Mouse (Mus musculus): ENCODE results near the gene 1700093K21Rik. TPM values are rescaled to one million over a fixed set of nuclear protein-coding genes. Genes with fewer than 3 reads are reported as not detected.

The 1700093K21Rik gene
- not detected for total RNA-seq (2023)

GRCm38 (mm10) chr11:23520473-23521205 lies at the start of gene 1700093K21Rik:
Gene 1700093K21Rik, minus strand, starts transcription at chr11:23521155.

GRCm38 (mm10) chr11:23497718-23498509 lies 23.0 kb downstream of the 1700093K21Rik start, which contains the start of gene Ahsa2:
Gene Ahsa2, minus strand, starts transcription at chr11:23498030.

Other genes with a start within 250 kb of the 1700093K21Rik start
- 100 to 1,000 TPM; 101 to 105 TPM for gene Usp34, start 214.3 kb downstream of the 1700093K21Rik start, total RNA-seq (2023)
- 10 to 100 TPM; 45.6 to 58.7 TPM for gene Ahsa2, start 23.1 kb downstream of the 1700093K21Rik start, total RNA-seq (2023)
- 1 to 10 TPM; 3.9 to 7.3 TPM for gene 0610010F05Rik, start 112.5 kb upstream of the 1700093K21Rik start, total RNA-seq (2023)
- gene Pus10, start 144.5 kb upstream of the 1700093K21Rik start, total RNA-seq (2023) = 10 to 100 TPM; 21.0 to 24.9 TPM
- gene Pex13, start 144.8 kb upstream of the 1700093K21Rik start, total RNA-seq (2023) = 10 to 100 TPM; 20.8 to 21.6 TPM
- 10 to 100 TPM; 39.3 to 42.4 TPM for gene Rel, start 249.8 kb upstream of the 1700093K21Rik start, total RNA-seq (2023)

All from T-cell, adult 66 days (primary cell).